Mouse (Mus musculus): ENCODE measurements around the gene Gpc1. TPM values are rescaled to one million over a fixed set of nuclear protein-coding genes. Genes with fewer than 3 reads are reported as not detected.

The Gpc1 gene
- total and polyA plus RNA-seq, 3 experiments, result 0.05 to 0.55 TPM; not detected in 1

DNA sequence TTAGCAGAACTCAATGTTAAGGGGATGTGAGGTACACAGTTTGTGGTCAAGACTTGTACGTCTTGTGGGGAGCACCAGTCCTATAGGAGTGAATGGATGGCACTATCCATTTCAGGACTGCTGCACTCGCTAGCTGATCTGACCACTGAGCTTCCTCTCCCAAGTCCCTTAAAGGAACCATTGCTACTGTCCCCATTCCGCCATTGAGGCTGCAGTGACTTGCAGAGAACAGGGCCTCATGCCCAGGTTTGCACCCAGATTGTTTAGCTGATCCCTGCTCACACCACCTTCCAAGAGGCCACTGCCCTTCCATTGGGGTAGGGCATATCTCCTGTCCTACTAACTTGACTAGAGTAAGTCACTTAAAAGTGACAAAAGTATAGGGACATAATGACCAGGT lies 77.2 kb downstream of the Gpc1 start:
- Histone ChIP-seq H3K27ac (ENCODE audit: insufficient read depth, low read depth) (no peak overlapping the region), H3K79me2 (replicated peaks; ENCODE audit: control insufficient read depth, extremely low read depth, insufficient read depth, poor library complexity, severe bottlenecking) (no peaks in the 10 kb centered on the region), H3K4me1 (ENCODE audit: control insufficient read depth in 1 of 2, insufficient read depth in 2 of 2) (peaks cover 17 to 42% of the 10 kb centered on the region in 2 experiments), H3K9me3 (replicated peaks; ENCODE audit: low read length) (peaks cover 2% of the 10 kb centered on the region), H3K27me3 (replicated peaks) (peaks cover 11% of the 10 kb centered on the region), H3K36me3 (replicated peaks in 1 of 2; ENCODE audit: control insufficient read depth in 1 of 2, insufficient read depth in 1 of 2, low read length in 1 of 2) (peaks cover 0 to 13% of the 10 kb centered on the region in 2 experiments), H3K4me2 (ENCODE audit: insufficient read depth, low read depth, poor library complexity, severe bottlenecking) (no peak overlapping the region), H3K9ac (ENCODE audit: insufficient read depth, low read depth) (no peak overlapping the region), H3K4me3 (replicated peaks in 1 of 3; ENCODE audit: low read depth in 2 of 3, low read length in 2 of 3, poor library complexity in 1 of 3) (no peak overlapping the region)
- no peak for TF ChIP-seq GABPA (IDR thresholded peaks at IDR 0.05; ENCODE audit: insufficient replicate concordance, low read depth, low read length)
- no peak for TF ChIP-seq MAFK (IDR thresholded peaks at IDR 0.05; ENCODE audit: insufficient replicate concordance, low read length)
- no peak for TF ChIP-seq SMC3 (IDR thresholded peaks at IDR 0.05; ENCODE audit: low read depth, low read length)
- no peak for TF ChIP-seq ZNF384 (IDR thresholded peaks at IDR 0.05; ENCODE audit: low read depth, low read length)
- TF ChIP-seq IRF4 (IDR thresholded peaks at IDR 0.05; ENCODE audit: low read depth, low read length), result no peak
- TF ChIP-seq MEF2A (IDR thresholded peaks at IDR 0.05; ENCODE audit: borderline replicate concordance, low read depth, low read length), result no peak
- TF ChIP-seq RCOR1 (conservative IDR thresholded peaks at IDR 0.05; ENCODE audit: low read depth, low read length), result no peak
- TF ChIP-seq TCF12 (IDR thresholded peaks at IDR 0.05; ENCODE audit: low read depth, low read length), result no peak
- TF ChIP-seq KAT2A (IDR thresholded peaks at IDR 0.05; ENCODE audit: insufficient replicate concordance, low read length), result no peak
- no peak for TF ChIP-seq E2F4 (IDR thresholded peaks at IDR 0.05; ENCODE audit: insufficient replicate concordance, low read depth, low read length)
- TF ChIP-seq JUND (conservative IDR thresholded peaks at IDR 0.05; ENCODE audit: low read depth, low read length), result no peak
- no peak for TF ChIP-seq CTCF (conservative IDR thresholded peaks at IDR 0.05 in 1 of 2, IDR thresholded peaks at IDR 0.05 in 1 of 2; ENCODE audit: low read depth in 2 of 2, low read length in 2 of 2)
- TF ChIP-seq POLR2A (IDR thresholded peaks at IDR 0.05; ENCODE audit: low read depth, low read length), result no peak
- no peak for TF ChIP-seq NRF1 (IDR thresholded peaks at IDR 0.05; ENCODE audit: low read depth, low read length)
- TF ChIP-seq ETS1 (conservative IDR thresholded peaks at IDR 0.05; ENCODE audit: low read depth, low read length), result no peak
- no peak for TF ChIP-seq MAX (IDR thresholded peaks at IDR 0.05; ENCODE audit: low read length)
- no peak for TF ChIP-seq ZC3H11A (IDR thresholded peaks at IDR 0.05; ENCODE audit: low read depth, low read length)
- TF ChIP-seq USF1 (IDR thresholded peaks at IDR 0.05; ENCODE audit: low read depth, low read length), result no peak
- no peak for TF ChIP-seq SIN3A (IDR thresholded peaks at IDR 0.05; ENCODE audit: low read length)
- TF ChIP-seq EP300 (IDR thresholded peaks at IDR 0.05; ENCODE audit: low read length), result no peak
- dilution Hi-C loops (cut with MboI; ENCODE audit: extremely low pct_ligation_motif_present, extremely low pct_unique_long_range_greater_than_20kb, low sequenced_read_pairs) (no loop called here), in situ Hi-C loops (cut with MboI; ENCODE audit: low pct_ligation_motif_present, low pct_unique_long_range_greater_than_20kb, low sequenced_read_pairs) (no loop called here)
- DNase-seq (ENCODE audit: extremely low read depth), result no peak

DNA sequence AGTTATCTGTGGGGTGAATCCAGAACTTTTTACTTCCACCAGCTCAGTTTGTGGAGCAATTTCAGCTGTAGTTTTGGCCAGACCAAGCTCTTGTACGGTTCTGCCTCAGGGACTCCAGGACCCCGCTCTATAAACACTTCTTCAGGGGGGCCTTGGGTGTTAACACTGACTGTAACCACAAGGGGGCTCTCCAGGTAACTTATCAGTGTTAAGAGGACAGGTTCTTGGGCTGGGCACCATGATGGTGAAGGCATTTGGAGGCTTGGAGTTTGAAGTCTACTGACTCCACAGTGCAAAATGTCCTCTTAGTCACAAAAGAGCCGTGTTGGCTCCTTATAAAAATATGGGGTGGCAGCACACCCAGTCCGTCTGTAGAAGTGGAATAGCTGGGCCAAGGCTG lies 77.6 kb downstream of the Gpc1 start:
- H3K9ac ChIP-seq (ENCODE audit: insufficient read depth, low read depth), result no peak overlapping the region
- H3K9me3 ChIP-seq (replicated peaks; ENCODE audit: low read length), result peaks cover 2% of the 10 kb centered on the region
- H3K27ac ChIP-seq (ENCODE audit: insufficient read depth, low read depth), result no peak overlapping the region
- no peaks in the 10 kb centered on the region for H3K79me2 ChIP-seq (replicated peaks; ENCODE audit: control insufficient read depth, extremely low read depth, insufficient read depth, poor library complexity, severe bottlenecking)
- H3K27me3 ChIP-seq (replicated peaks), result peaks cover 11% of the 10 kb centered on the region
- TF ChIP-seq RAD21 (IDR thresholded peaks at IDR 0.05; ENCODE audit: low read depth, low read length) (peak; percentile 18), CHD1 (IDR thresholded peaks at IDR 0.05; ENCODE audit: low read depth, low read length) (no peak), SMC3 (IDR thresholded peaks at IDR 0.05; ENCODE audit: low read depth, low read length) (peak; percentile 15; the same call in 1 of the 2 replicates), HCFC1 (IDR thresholded peaks at IDR 0.05; ENCODE audit: low read depth, low read length) (no peak), CTCF (conservative IDR thresholded peaks at IDR 0.05 in 1 of 2, IDR thresholded peaks at IDR 0.05 in 1 of 2; ENCODE audit: low read depth in 2 of 2, low read length in 2 of 2) (peak; percentile 21 to 65; a peak in 2 of 4 replicates), MAX (IDR thresholded peaks at IDR 0.05; ENCODE audit: low read length) (no peak), CHD2 (IDR thresholded peaks at IDR 0.05; ENCODE audit: low read length) (no peak), MAFK (IDR thresholded peaks at IDR 0.05; ENCODE audit: insufficient replicate concordance, low read length) (no peak), USF1 (IDR thresholded peaks at IDR 0.05; ENCODE audit: low read depth, low read length) (no peak), JUN (IDR thresholded peaks at IDR 0.05; ENCODE audit: insufficient read depth, low read depth, low read length) (no peak)
- DNase-seq (ENCODE audit: extremely low read depth), result peak; percentile 39
- peaks cover 17 to 42% of the 10 kb centered on the region in 2 experiments for H3K4me1 ChIP-seq (ENCODE audit: control insufficient read depth in 1 of 2, insufficient read depth in 2 of 2)
- dilution Hi-C loops (cut with MboI; ENCODE audit: extremely low pct_ligation_motif_present, extremely low pct_unique_long_range_greater_than_20kb, low sequenced_read_pairs) (no loop called here), in situ Hi-C loops (cut with MboI; ENCODE audit: low pct_ligation_motif_present, low pct_unique_long_range_greater_than_20kb, low sequenced_read_pairs) (no loop called here)
- peaks cover 0 to 17% of the 10 kb centered on the region in 2 experiments for H3K36me3 ChIP-seq (replicated peaks in 1 of 2; ENCODE audit: control insufficient read depth in 1 of 2, insufficient read depth in 1 of 2, low read length in 1 of 2)
- no peak overlapping the region for H3K4me2 ChIP-seq (ENCODE audit: insufficient read depth, low read depth, poor library complexity, severe bottlenecking)
- H3K4me3 ChIP-seq (replicated peaks in 1 of 3; ENCODE audit: low read depth in 2 of 3, low read length in 2 of 3, poor library complexity in 1 of 3), result no peak overlapping the region

Measured in CH12.LX (cell line).